Mouse (Mus musculus): ENCODE results near the gene Otogl.

DNA sequence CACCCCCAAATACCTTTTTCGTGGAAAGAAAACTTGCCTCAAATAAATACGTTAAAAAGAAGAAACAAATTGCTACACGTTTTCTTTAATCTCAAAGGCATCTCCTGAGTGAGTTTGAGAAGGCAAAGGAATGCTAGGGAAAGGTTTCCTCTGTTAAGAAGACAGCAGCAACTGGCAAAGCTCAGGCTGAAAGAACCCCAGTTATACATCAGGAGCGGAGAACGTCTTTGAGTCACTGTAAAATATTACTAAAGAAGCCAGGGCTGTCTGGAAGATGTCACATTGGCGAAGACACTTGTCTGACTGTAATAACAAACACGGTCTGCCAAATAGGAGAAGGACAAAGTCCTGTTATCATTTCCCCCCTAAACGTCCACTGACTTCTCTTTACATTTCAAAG is 10.0 kb downstream of the Otogl start:
- TF ChIP-seq CTCF (IDR thresholded peaks at IDR 0.05; ENCODE audit: low read depth, low read length) (no peak), TAL1 (conservative IDR thresholded peaks at IDR 0.05; ENCODE audit: low read depth, low read length) (no peak), POLR2AphosphoS5 (IDR thresholded peaks at IDR 0.05; ENCODE audit: insufficient replicate concordance, low read depth, low read length) (no peak), GATA1 (IDR thresholded peaks at IDR 0.05; ENCODE audit: borderline replicate concordance, low read length) (no peak), GATA2 (IDR thresholded peaks at IDR 0.05; ENCODE audit: borderline replicate concordance, low read depth, low read length) (no peak)

All from G1E (cell line).